Mouse (Mus musculus): ENCODE measurements around the gene Irs1.

DNA sequence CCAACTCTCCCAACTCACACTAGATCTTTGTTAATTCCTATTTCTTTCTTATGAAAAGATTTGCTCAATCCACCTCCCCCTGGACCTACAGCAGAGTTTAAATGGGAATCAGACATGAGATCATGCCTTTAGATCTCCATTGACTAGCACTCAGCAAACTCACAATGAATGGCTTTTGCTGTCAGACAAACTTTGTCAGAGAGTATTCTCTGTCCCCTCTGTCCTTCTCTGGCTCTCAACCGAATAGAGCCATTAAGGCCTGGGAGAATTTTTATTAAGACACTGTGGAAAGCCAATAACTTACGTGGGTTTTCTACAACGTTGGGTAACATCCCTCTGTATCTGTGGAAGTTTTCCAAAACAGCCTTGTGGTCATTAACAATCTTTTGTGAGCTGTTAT lies 31.2 kb downstream of the Irs1 start:
- TF ChIP-seq CHD2 (IDR thresholded peaks at IDR 0.05; ENCODE audit: low read length), result no peak
- no peak for TF ChIP-seq KAT2A (conservative IDR thresholded peaks at IDR 0.05; ENCODE audit: low read depth, low read length)
- no peak for TF ChIP-seq POLR2A (IDR thresholded peaks at IDR 0.05; ENCODE audit: control insufficient read depth in 1 of 2, insufficient read depth in 1 of 2, low read depth in 1 of 2, low read length in 2 of 2, poor library complexity in 1 of 2)
- no peak for TF ChIP-seq EP300 (IDR thresholded peaks at IDR 0.05; ENCODE audit: low read depth in 1 of 2, low read length in 2 of 2)
- no peak for TF ChIP-seq MAFK (IDR thresholded peaks at IDR 0.05; ENCODE audit: borderline replicate concordance, low read depth, low read length)
- no peak for TF ChIP-seq RAD21 (IDR thresholded peaks at IDR 0.05; ENCODE audit: low read depth, low read length)
- no peak for TF ChIP-seq CTCF (IDR thresholded peaks at IDR 0.05 in 2 of 3, conservative IDR thresholded peaks at IDR 0.05 in 1 of 3; ENCODE audit: control insufficient read depth in 1 of 3, insufficient read depth in 1 of 3, low read depth in 2 of 3, low read length in 3 of 3, poor library complexity in 1 of 3, severe bottlenecking in 1 of 3)
- TF ChIP-seq GATA1 (IDR thresholded peaks at IDR 0.05; ENCODE audit: low read depth, low read length), result no peak
- TF ChIP-seq MXI1 (IDR thresholded peaks at IDR 0.05; ENCODE audit: low read depth, low read length), result no peak
- no peak for TF ChIP-seq ZC3H11A (IDR thresholded peaks at IDR 0.05; ENCODE audit: low read depth, low read length)
- no peak for TF ChIP-seq USF1 (IDR thresholded peaks at IDR 0.05; ENCODE audit: low read depth, low read length)
- TF ChIP-seq E2F4 (IDR thresholded peaks at IDR 0.05; ENCODE audit: borderline replicate concordance, low read depth, low read length), result no peak
- no peak for TF ChIP-seq ZNF384 (IDR thresholded peaks at IDR 0.05; ENCODE audit: low read depth, low read length)
- TF ChIP-seq NELFE (IDR thresholded peaks at IDR 0.05; ENCODE audit: low read depth, low read length), result no peak

Data from MEL (cell line).